In genomic region chr4:45208832-45209363, GRCm38 (mm10) we compare ENCODE assay signal across 11 mouse cellular contexts. TPM values are rescaled to one million over a fixed set of nuclear protein-coding genes. Genes with fewer than 3 reads are reported as not detected.
A peak's percentile ranks its signal among the peaks of the same experiment; 100 is the strongest.
DNase-seq lines count a peak whose midpoint lies in the region; ATAC-seq and TF ChIP-seq lines count a peak whose summit lies in the region.
"Had no signal": no experiment of that assay in that cellular context is flagged by ENCODE, and none has a peak within 500 bp of the region (broad histone marks: within the 10 kb centered on the region; RNA-seq: fewer than 3 reads in every experiment).

No protein-coding gene starts in this region.

- WGBS in forebrain, embryonic 15.5 days, result 6% methylated on average over 12 of the region's 12 CpGs
- 63% methylated on average over 12 of the region's 12 CpGs for WGBS in lung, adult 2 months

- peak overlapping the region; percentile 11; the same call in 1 of the 2 replicates for H3K27ac ChIP-seq in forebrain, embryonic 15.5 days (replicated peaks)
- H3K27ac ChIP-seq: macrophage had no signal

- no peak for TF ChIP-seq POLR2A in lung, adult 2 months (IDR thresholded peaks at IDR 0.05; ENCODE audit: borderline replicate concordance, extremely low read depth, low read depth, low read length)

- H3K9me3 ChIP-seq in forebrain, embryonic 15.5 days, result no peaks in the 10 kb centered on the region

- no peaks in the 10 kb centered on the region for H3K27me3 ChIP-seq in forebrain, embryonic 15.5 days

- TF ChIP-seq CTCF in lung, adult 2 months (IDR thresholded peaks at IDR 0.05; ENCODE audit: insufficient read depth, low read length), result no peak

- no peak overlapping the region for H3K4me3 ChIP-seq in forebrain, embryonic 15.5 days
- H3K4me3 ChIP-seq in lung, adult 2 months (replicated peaks; ENCODE audit: extremely low read depth, low read depth, low read length), result no peak overlapping the region

- H3K4me1 ChIP-seq in forebrain, embryonic 15.5 days, result peaks cover 14% of the 10 kb centered on the region
- no peaks in the 10 kb centered on the region for H3K4me1 ChIP-seq in lung, adult 2 months (ENCODE audit: control insufficient read depth, insufficient read depth, low read length)

- H3K9ac ChIP-seq in forebrain, embryonic 15.5 days (replicated peaks), result no peak overlapping the region

- ATAC-seq in forebrain, embryonic 15.5 days (replicated peaks), result peak; percentile 83

- H3K36me3 ChIP-seq in forebrain, embryonic 15.5 days, result no peaks in the 10 kb centered on the region

- peak overlapping the region; percentile 22; the same call in 1 of the 2 replicates for H3K4me2 ChIP-seq in forebrain, embryonic 15.5 days (replicated peaks)

- DNase-seq in layer of hippocampus, adult 11-12 months (ENCODE audit: low spot score), result peak; percentile 32
- DNase-seq in layer of hippocampus, adult 9-10 months (ENCODE audit: low spot score), result no peak
- DNase-seq in layer of hippocampus, postnatal 14 days (ENCODE audit: low spot score in 2 of 2), result peak; percentile 51 to 63
- DNase-seq in right cerebral cortex, adult 2 months (ENCODE audit: low spot score in 2 of 2), result peak; percentile 8 to 23
- DNase-seq in B cell, adult 2 months, result no peak
- DNase-seq in lung, adult 2 months, result no peak
- DNase-seq in kidney, postnatal 14 days, result no peak
- DNase-seq: adrenal gland, postnatal 14 days; thymus, postnatal 4 days had no signal

RNA-seq across cellular contexts. Expression of gene Frmpd1, which starts 24.2 kb away (rescaled TPM):
- polyA plus RNA-seq in forebrain, embryonic 15.5 days (2015; fragmentation: Nextera tagmentation; extraction: Ambion mirVana), result 0.38 and 0.60 TPM in 2 replicates
- 10 to 100 TPM; 20.7 to 24.3 TPM for total RNA-seq in layer of hippocampus, postnatal 14 days (2021)
- 2.8 and 3.9 TPM in 2 replicates for polyA plus RNA-seq in lung, adult 2 months (2012; rRNA removed)
- polyA plus RNA-seq: macrophage had no signal

Comparison
In these comparisons a context has a peak if more than half of its experiments do, and no peak if none do; other contexts are left out.
1. DNase-seq: peak in layer of hippocampus, adult 11-12 months (single experiment), layer of hippocampus, postnatal 14 days (2 of 2) and right cerebral cortex, adult 2 months (2 of 2); none in layer of hippocampus, adult 9-10 months (single experiment), B cell, adult 2 months (0 of 2), lung, adult 2 months (single experiment) and kidney, postnatal 14 days (single experiment).